Mouse (Mus musculus): ENCODE data around the gene Frrs1. TPM values are rescaled to one million over a fixed set of nuclear protein-coding genes. Genes with fewer than 3 reads are reported as not detected.

The Frrs1 gene
- polyA plus RNA-seq, 1 experiment from 2014 or later, result 21.9 TPM

- WGBS, result 82% methylated on average over 10 of the region's 10 CpGs
Measured at GRCm38 (mm10) chr3:116829274-116829920, 29.9 kb upstream of the Frrs1 start.

DNA sequence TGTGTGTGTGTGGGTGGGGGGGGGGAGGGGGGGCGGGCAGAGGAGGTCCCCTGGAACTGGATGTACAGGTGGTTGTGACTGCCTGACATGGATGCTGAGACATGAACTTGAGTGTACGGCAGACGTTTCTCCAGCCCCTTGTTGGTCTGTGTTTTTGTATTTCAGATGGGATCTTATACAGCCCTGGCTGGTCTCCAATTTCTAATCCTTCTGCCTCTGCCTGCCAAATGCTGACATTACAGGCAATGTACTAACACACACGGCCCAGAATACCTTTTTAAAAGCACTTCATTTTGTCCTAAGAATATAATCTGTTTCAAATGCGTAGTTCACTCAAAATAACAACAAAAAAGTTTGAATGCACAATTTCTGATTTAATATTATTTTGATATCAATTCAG lies 27.9 kb upstream of the Frrs1 start:
- Histone ChIP-seq H3K27ac (ENCODE audit: low read length) (no peak overlapping the region; the same call in 1 of the 2 replicates), H3K9me3 (replicated peaks; ENCODE audit: control insufficient read depth, low read length) (no peaks in the 10 kb centered on the region), H3K9ac (ENCODE audit: low read length) (no peak overlapping the region), H3K4me3 (ENCODE audit: low read length) (no peak overlapping the region), H3K36me3 (ENCODE audit: control insufficient read depth, insufficient read depth) (no peaks in the 10 kb centered on the region), H3K4me1 (ENCODE audit: control insufficient read depth, insufficient read depth, low read length) (peaks cover 4% of the 10 kb centered on the region), H3K4me2 (ENCODE audit: low read depth, low read length) (no peak overlapping the region), H3K27me3 (ENCODE audit: control insufficient read depth, insufficient read depth, low read length) (no peaks in the 10 kb centered on the region)
- WGBS, result 52% methylated on average over 5 of the region's 5 CpGs
- no peak for ATAC-seq (replicated peaks; ENCODE audit: extremely low read depth, insufficient read depth, low FRiP score)

More at GRCm38 (mm10) chr3:116829274-116829920, 29.9 kb upstream of the Frrs1 start:
- no peak for ATAC-seq (replicated peaks; ENCODE audit: extremely low read depth, insufficient read depth, low FRiP score)
- Histone ChIP-seq H3K4me2 (ENCODE audit: low read depth, low read length) (no peak overlapping the region), H3K9ac (ENCODE audit: low read length) (no peak overlapping the region), H3K36me3 (ENCODE audit: control insufficient read depth, insufficient read depth) (no peaks in the 10 kb centered on the region), H3K4me3 (ENCODE audit: low read length) (no peak overlapping the region), H3K27ac (ENCODE audit: low read length) (no peak overlapping the region), H3K9me3 (replicated peaks; ENCODE audit: control insufficient read depth, low read length) (no peaks in the 10 kb centered on the region), H3K27me3 (ENCODE audit: control insufficient read depth, insufficient read depth, low read length) (no peaks in the 10 kb centered on the region), H3K4me1 (ENCODE audit: control insufficient read depth, insufficient read depth, low read length) (peaks cover 4% of the 10 kb centered on the region)

- H3K4me3 ChIP-seq (ENCODE audit: low read length), result no peak overlapping the region
- ATAC-seq (replicated peaks; ENCODE audit: extremely low read depth, insufficient read depth, low FRiP score), result peak; percentile 64
- H3K27ac ChIP-seq (ENCODE audit: low read length), result peak overlapping the region; percentile 47
- no peaks in the 10 kb centered on the region for H3K27me3 ChIP-seq (ENCODE audit: control insufficient read depth, insufficient read depth, low read length)
- H3K36me3 ChIP-seq (ENCODE audit: control insufficient read depth, insufficient read depth), result no peaks in the 10 kb centered on the region
- WGBS, result 50% methylated on average over 7 of the region's 7 CpGs
- no peaks in the 10 kb centered on the region for H3K9me3 ChIP-seq (replicated peaks; ENCODE audit: control insufficient read depth, low read length)
- no peak overlapping the region for H3K9ac ChIP-seq (ENCODE audit: low read length)
- peaks cover 4% of the 10 kb centered on the region for H3K4me1 ChIP-seq (ENCODE audit: control insufficient read depth, insufficient read depth, low read length)
- peak overlapping the region; percentile 10; the same call in 1 of the 2 replicates for H3K4me2 ChIP-seq (ENCODE audit: low read depth, low read length)
Measured at GRCm38 (mm10) chr3:116832526-116833310, 26.5 kb upstream of the Frrs1 start.

DNA sequence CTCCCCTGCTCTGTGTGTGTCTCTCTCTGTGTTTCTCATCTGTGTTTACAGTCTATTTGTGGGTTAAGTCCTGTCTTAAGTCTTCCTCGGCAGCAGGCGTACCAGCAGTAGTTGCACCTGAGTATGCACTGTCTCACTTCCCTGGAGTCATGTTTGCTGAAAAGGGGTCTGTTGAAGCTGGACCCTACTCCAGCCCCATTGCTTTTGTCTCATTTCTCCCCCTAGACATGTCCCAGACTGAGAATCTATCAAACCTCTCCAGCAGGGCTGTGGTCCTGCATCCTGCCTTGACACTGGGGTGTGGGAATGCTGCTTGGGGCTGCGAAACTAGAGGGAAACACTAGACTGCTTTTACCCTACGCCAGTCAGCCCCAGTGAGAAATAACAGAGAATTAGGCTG lies 25.8 kb upstream of the Frrs1 start:
- Histone ChIP-seq H3K27me3 (ENCODE audit: control insufficient read depth, insufficient read depth, low read length) (no peaks in the 10 kb centered on the region), H3K4me3 (ENCODE audit: low read length) (no peak overlapping the region), H3K9ac (ENCODE audit: low read length) (no peak overlapping the region), H3K9me3 (replicated peaks; ENCODE audit: control insufficient read depth, low read length) (no peaks in the 10 kb centered on the region), H3K4me2 (ENCODE audit: low read depth, low read length) (no peak overlapping the region), H3K4me1 (ENCODE audit: control insufficient read depth, insufficient read depth, low read length) (peaks cover 4% of the 10 kb centered on the region), H3K36me3 (ENCODE audit: control insufficient read depth, insufficient read depth) (no peaks in the 10 kb centered on the region), H3K27ac (ENCODE audit: low read length) (peak overlapping the region; percentile 6; the same call in 1 of the 2 replicates)
- ATAC-seq (replicated peaks; ENCODE audit: extremely low read depth, insufficient read depth, low FRiP score), result no peak
- 80% methylated on average over 4 of the region's 4 CpGs for WGBS

DNA sequence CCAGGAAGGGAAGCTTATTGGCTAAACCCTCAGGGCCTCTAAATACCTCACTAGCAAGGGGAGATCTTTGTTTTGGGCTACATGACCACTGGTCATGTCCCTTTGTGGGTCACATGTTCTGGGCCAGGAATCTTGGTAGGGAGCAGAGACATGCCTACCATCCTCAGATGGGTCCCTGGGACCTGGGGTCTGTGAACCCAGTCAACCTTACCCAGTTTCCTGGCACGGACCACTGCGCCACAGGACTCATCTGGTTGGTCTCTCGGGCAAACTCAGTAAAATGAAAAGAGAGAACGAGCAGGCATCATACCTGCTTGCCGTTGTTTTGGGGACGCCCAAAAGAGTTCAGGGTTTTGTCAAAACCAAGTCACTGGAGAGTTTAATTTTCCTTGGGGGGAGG lies 25.0 kb upstream of the Frrs1 start:
- WGBS, result 92% methylated on average over 6 of the region's 6 CpGs
- no peak overlapping the region for H3K27ac ChIP-seq (ENCODE audit: low read length)
- H3K36me3 ChIP-seq (ENCODE audit: control insufficient read depth, insufficient read depth), result no peaks in the 10 kb centered on the region
- H3K4me2 ChIP-seq (ENCODE audit: low read depth, low read length), result no peak overlapping the region
- no peaks in the 10 kb centered on the region for H3K9me3 ChIP-seq (replicated peaks; ENCODE audit: control insufficient read depth, low read length)
- H3K4me3 ChIP-seq (ENCODE audit: low read length), result no peak overlapping the region
- peaks cover 4% of the 10 kb centered on the region for H3K4me1 ChIP-seq (ENCODE audit: control insufficient read depth, insufficient read depth, low read length)
- H3K9ac ChIP-seq (ENCODE audit: low read length), result no peak overlapping the region
- H3K27me3 ChIP-seq (ENCODE audit: control insufficient read depth, insufficient read depth, low read length), result no peaks in the 10 kb centered on the region
- no peak for ATAC-seq (replicated peaks; ENCODE audit: extremely low read depth, insufficient read depth, low FRiP score)

- Histone ChIP-seq H3K4me2 (ENCODE audit: low read depth, low read length) (peak overlapping the region; percentile 90), H3K9me3 (replicated peaks; ENCODE audit: control insufficient read depth, low read length) (no peaks in the 10 kb centered on the region), H3K27ac (ENCODE audit: low read length) (no peak overlapping the region; the same call in 1 of the 2 replicates), H3K36me3 (ENCODE audit: control insufficient read depth, insufficient read depth) (no peaks in the 10 kb centered on the region), H3K4me3 (ENCODE audit: low read length) (peak overlapping the region; percentile 52), H3K9ac (ENCODE audit: low read length) (peak overlapping the region; percentile 73), H3K4me1 (ENCODE audit: control insufficient read depth, insufficient read depth, low read length) (peaks cover 4% of the 10 kb centered on the region), H3K27me3 (ENCODE audit: control insufficient read depth, insufficient read depth, low read length) (no peaks in the 10 kb centered on the region)
- ATAC-seq (replicated peaks; ENCODE audit: extremely low read depth, insufficient read depth, low FRiP score), result no peak
- WGBS, result 67% methylated on average over 4 of the region's 4 CpGs
Measured at GRCm38 (mm10) chr3:116835350-116835749, 23.9 kb upstream of the Frrs1 start.

DNA sequence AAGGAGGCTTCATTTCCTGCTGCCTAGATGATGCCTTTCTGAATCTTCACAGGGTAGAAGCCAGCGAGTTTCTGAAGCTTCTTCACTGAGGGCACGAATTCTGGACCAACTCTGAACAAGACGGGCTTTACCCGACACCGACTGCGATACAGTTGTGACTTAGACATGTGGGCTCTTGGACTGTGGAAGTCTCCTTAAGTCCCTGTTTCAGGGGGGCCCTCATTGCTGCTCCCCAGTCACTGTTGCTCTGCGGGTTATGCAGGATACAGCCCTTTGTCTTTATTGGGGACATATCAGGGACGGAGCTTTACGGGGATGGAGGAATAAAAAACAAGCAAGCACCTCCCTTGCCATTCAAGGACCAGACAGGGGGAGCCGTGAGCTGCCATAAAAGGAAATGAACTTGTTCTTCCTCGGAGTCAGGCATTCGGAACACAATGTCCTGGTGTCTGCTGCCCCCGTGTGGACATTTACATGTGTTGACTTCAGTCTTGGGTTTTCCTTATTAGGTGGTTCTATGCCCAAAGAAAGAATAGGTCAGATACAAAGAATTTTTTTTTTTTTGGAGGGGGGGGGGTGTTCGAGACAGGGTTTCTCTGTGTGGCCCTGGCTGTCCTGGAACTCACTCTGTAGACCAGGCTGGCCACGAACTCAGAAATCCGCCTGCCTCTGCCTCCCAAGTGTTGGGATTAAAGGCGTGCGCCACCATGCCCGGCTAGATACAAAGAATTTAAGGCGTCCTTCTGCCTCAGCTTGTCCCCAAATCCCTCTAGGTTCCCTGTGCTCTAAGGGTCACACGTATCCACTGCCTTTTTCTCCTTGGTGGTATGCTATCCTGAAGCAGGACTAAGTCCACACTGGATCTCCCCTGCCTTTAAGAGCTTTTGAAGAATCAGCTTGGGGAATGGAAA lies 23.2 kb upstream of the Frrs1 start:
- H3K9ac ChIP-seq (ENCODE audit: low read length), result peak overlapping the region; percentile 73
- H3K4me2 ChIP-seq (ENCODE audit: low read depth, low read length), result peak overlapping the region; percentile 90
- no peaks in the 10 kb centered on the region for H3K36me3 ChIP-seq (ENCODE audit: control insufficient read depth, insufficient read depth)
- peak overlapping the region; percentile 59 for H3K27ac ChIP-seq (ENCODE audit: low read length)
- H3K4me3 ChIP-seq (ENCODE audit: low read length), result peak overlapping the region; percentile 52
- WGBS, result 20% methylated on average over 21 of the region's 21 CpGs
- peaks cover 4% of the 10 kb centered on the region for H3K4me1 ChIP-seq (ENCODE audit: control insufficient read depth, insufficient read depth, low read length)
- H3K9me3 ChIP-seq (replicated peaks; ENCODE audit: control insufficient read depth, low read length), result no peaks in the 10 kb centered on the region
- ATAC-seq (replicated peaks; ENCODE audit: extremely low read depth, insufficient read depth, low FRiP score), result peak; percentile 78
- no peaks in the 10 kb centered on the region for H3K27me3 ChIP-seq (ENCODE audit: control insufficient read depth, insufficient read depth, low read length)

DNA sequence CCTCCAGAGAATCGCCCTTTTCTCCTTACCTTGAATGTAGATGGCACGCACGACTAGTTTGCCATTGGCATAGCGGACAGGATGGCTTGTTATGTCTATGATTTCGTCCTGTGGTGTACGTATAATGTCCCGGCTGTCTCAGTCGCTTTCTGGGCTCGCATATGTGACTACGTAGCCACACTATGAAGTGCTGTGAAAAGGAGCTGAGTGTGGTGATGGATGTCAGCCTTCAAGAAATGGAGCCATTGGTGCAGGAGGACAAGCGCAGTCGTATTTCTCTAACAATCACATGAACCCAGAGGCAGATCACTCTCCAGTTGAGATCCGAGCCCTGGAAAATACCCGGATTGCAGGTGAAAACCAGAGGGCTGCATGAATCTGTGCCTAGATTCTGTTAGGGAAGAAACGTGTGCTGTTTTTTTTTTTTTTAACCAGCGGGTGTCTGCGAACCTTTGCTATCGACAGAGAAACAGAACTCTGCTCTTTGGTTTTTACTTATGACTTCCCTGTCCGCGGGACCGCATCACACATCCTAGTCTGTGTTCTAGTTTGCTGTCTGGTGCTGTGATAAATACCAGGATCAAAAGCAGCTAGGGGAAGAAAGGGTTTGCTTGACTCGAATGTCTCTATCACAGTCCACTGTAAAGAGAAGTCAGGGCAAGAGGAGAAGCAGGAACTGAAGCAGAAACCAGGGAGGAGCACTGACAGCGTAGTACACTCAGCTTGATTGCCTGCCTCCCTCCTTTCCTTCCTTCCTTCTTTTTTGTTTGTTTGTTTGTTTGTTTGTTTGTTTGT lies 22.4 kb upstream of the Frrs1 start:
- Histone ChIP-seq H3K4me3 (ENCODE audit: low read length) (no peak overlapping the region), H3K27me3 (ENCODE audit: control insufficient read depth, insufficient read depth, low read length) (no peaks in the 10 kb centered on the region), H3K9ac (ENCODE audit: low read length) (no peak overlapping the region), H3K4me2 (ENCODE audit: low read depth, low read length) (no peak overlapping the region), H3K36me3 (ENCODE audit: control insufficient read depth, insufficient read depth) (no peaks in the 10 kb centered on the region), H3K9me3 (replicated peaks; ENCODE audit: control insufficient read depth, low read length) (no peaks in the 10 kb centered on the region), H3K4me1 (ENCODE audit: control insufficient read depth, insufficient read depth, low read length) (peaks cover 4% of the 10 kb centered on the region), H3K27ac (ENCODE audit: low read length) (no peak overlapping the region)
- ATAC-seq (replicated peaks; ENCODE audit: extremely low read depth, insufficient read depth, low FRiP score), result no peak
- 79% methylated on average over 23 of the region's 23 CpGs for WGBS
